Mouse (Mus musculus) spleen, adult 2 months (tissue): ENCODE results near the gene Mmp24. TPM values are rescaled to one million over a fixed set of nuclear protein-coding genes. Genes with fewer than 3 reads are reported as not detected.
A peak's percentile ranks its signal among the peaks of the same experiment; 100 is the strongest.

Source experiments
- DNase-seq, 2 experiments: peaks; one replicate each; pipeline versions ENCODE4 v3.0.0 to v3.0.0-alpha.2; 2012 to 2021; ENCODE audit warnings: low spot score in 2 of 2, low read depth in 1 of 2
- H3K27ac ChIP-seq: fragments of 200-500 bp; 2 replicates; pipeline ENCODE4 v1.5.1; 2012; ENCODE audit warnings: low read length, inconsistent platforms; ENCODE audit not compliant: insufficient read depth
- H3K27me3 ChIP-seq: fragments of 200-500 bp; 2 replicates; pipeline ENCODE4 v1.6.1; 2012; ENCODE audit warnings: mild to moderate bottlenecking, moderate library complexity, low read length, inconsistent platforms; ENCODE audit not compliant: control insufficient read depth, insufficient read depth
- H3K36me3 ChIP-seq: fragments of 200-500 bp; 2 replicates; pipeline ENCODE4 v1.6.1; 2012; ENCODE audit warnings: mild to moderate bottlenecking, low read length, inconsistent platforms; ENCODE audit not compliant: control insufficient read depth, insufficient read depth
- H3K4me1 ChIP-seq: fragments of 200-500 bp; 2 replicates; pipeline ENCODE4 v1.6.1; 2011; ENCODE audit warnings: inconsistent platforms; ENCODE audit not compliant: control insufficient read depth, insufficient read depth, insufficient read length
- H3K4me3 ChIP-seq: fragments of 200-500 bp; 2 replicates; pipeline ENCODE4 v1.5.1; 2011; ENCODE audit warnings: mild to moderate bottlenecking, inconsistent platforms; ENCODE audit not compliant: insufficient read depth, insufficient read length; ENCODE audit errors: extremely low read depth
- CTCF ChIP-seq: fragments of 200-500 bp; IDR thresholded peaks from 2 replicates; pipeline ENCODE4 v1.5.1; 2011; ENCODE audit warnings: mild to moderate bottlenecking, inconsistent platforms; ENCODE audit not compliant: insufficient read depth, insufficient read length, insufficient replicate concordance; ENCODE audit errors: extremely low read depth
- POLR2A ChIP-seq: fragments of 200-500 bp; IDR thresholded peaks from 2 replicates; pipeline ENCODE4 v1.6.1; 2011; ENCODE audit warnings: low read depth, low read length, inconsistent platforms
- whole genome bisulfite sequencing: fragments of 180-500 bp; shearing (Covaris S2); methylation state at CpG from one replicate; pipeline ENCODE4 v1.1.7; 2018; 5-methylcytosine and 5-hydroxymethylcytosine counted together
- polyA plus RNA-seq: library from polyadenylated mRNA; depleted of rRNA; stranded (reverse); fragments of >200 nt; gene quantifications from 2 replicates; pipeline ENCODE4 v1.2.3, GENCODE M21; 2012

The Mmp24 gene
- polyA plus RNA-seq, 1 experiment = not detected

DNA sequence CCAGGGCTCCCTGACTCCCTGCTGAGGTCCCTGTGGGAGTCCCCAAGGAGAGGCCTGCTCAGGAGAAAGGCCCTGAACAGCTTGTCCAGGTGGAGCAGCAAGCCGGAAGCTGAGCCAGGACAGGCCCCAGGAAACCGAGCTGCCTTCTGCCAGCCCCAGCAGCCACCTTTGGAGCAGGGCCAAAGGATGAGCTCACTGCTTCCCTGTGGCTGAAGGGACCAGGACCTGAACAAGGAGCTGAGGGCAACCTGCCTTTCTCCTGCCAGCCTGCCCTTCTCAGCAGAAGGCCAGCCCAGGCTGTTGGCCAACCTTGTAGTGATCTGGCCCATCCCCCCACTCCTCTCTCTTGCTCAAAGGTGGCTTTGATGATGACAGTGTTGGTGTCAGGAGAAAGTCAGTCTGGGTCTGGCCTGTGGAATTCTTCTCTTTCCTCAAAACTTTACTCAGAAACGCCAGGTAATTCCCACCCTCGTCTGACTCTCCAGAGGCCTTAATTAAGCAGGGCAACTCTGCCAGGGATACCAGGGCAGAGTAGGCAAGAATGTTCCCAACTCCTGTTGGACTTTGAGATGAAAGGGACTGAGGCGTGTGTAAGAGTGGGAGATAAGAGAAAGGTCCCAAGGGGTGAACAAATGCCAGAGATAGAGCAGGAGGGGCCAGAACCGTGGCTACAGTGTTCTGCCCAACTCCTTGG is 30.2 kb downstream of the Mmp24 start:
- Histone ChIP-seq H3K27me3 (no peaks in the 10 kb centered on the region), H3K4me1 (no peaks in the 10 kb centered on the region), H3K27ac (no peak overlapping the region), H3K4me3 (no peak overlapping the region), H3K36me3 (no peaks in the 10 kb centered on the region)
- TF ChIP-seq POLR2A = no peak
- no peak for TF ChIP-seq CTCF
- DNase-seq = no peak
- WGBS = 68% methylated on average over 6 of the region's 6 CpGs

DNA sequence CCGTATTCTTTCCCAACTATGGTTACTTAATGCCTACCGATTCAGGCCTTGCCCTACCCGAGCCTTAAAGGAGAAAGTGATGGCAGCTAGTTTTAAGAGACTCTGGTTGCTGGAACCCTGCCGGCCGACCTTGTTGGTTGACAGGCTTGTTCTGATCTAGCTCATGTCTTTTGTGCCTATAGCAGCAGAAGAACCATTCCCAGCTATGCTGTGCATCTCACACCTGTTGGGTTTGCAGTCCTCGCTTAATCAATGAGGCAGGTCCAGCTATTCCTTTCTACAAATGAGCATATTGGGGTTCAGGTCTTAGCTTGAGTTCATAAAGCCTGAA is 30.7 kb downstream of the Mmp24 start:
- DNase-seq = no peak
- TF ChIP-seq POLR2A = no peak
- no peak for TF ChIP-seq CTCF
- Histone ChIP-seq H3K27ac (no peak overlapping the region), H3K4me1 (no peaks in the 10 kb centered on the region), H3K36me3 (no peaks in the 10 kb centered on the region), H3K27me3 (no peaks in the 10 kb centered on the region), H3K4me3 (no peak overlapping the region)
- 89% methylated on average over 6 of the region's 6 CpGs for WGBS

- H3K27me3 ChIP-seq = no peaks in the 10 kb centered on the region
- H3K27ac ChIP-seq = no peak overlapping the region
- H3K4me1 ChIP-seq = no peaks in the 10 kb centered on the region
- no peaks in the 10 kb centered on the region for H3K36me3 ChIP-seq
- no peak for TF ChIP-seq POLR2A
- no peak for TF ChIP-seq CTCF
- WGBS = 82% methylated on average over 5 of the region's 5 CpGs
- H3K4me3 ChIP-seq = no peak overlapping the region
- DNase-seq = no peak
Measured at GRCm38 (mm10) chr2:155806548-155806947, 31.4 kb downstream of the Mmp24 start.

- Histone ChIP-seq H3K27me3 (no peaks in the 10 kb centered on the region), H3K27ac (no peak overlapping the region), H3K4me3 (no peak overlapping the region), H3K36me3 (no peaks in the 10 kb centered on the region), H3K4me1 (no peaks in the 10 kb centered on the region)
- DNase-seq = no peak
- no peak for TF ChIP-seq POLR2A
- no peak for TF ChIP-seq CTCF
- WGBS = 63% methylated on average over 4 of the region's 4 CpGs
Measured at GRCm38 (mm10) chr2:155807408-155807807, 32.3 kb downstream of the Mmp24 start.

DNA sequence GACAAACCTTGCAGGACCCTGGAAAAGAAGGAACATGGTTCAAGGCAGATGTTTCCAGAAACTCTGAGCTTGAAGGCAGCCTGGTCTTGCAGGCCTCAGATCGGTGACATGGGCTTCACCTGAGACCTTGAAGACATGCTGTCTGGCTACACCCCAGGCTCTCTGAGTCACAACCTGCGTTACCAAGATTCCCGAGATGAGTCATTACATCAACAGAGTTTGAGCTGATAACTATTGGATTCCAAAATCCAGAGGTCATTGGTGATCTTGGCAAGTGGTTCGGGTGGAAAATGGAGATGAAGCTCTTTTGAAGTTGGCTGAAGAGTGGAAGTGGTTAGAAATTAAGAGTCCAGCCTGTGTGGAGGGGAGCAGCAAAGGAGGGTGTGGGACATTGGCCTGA is 34.5 kb downstream of the Mmp24 start:
- H3K36me3 ChIP-seq = no peaks in the 10 kb centered on the region
- 85% methylated on average over 4 of the region's 4 CpGs for WGBS
- H3K4me1 ChIP-seq = no peaks in the 10 kb centered on the region
- H3K4me3 ChIP-seq = no peak overlapping the region
- no peaks in the 10 kb centered on the region for H3K27me3 ChIP-seq
- no peak for TF ChIP-seq POLR2A
- DNase-seq = no peak
- no peak overlapping the region for H3K27ac ChIP-seq

DNA sequence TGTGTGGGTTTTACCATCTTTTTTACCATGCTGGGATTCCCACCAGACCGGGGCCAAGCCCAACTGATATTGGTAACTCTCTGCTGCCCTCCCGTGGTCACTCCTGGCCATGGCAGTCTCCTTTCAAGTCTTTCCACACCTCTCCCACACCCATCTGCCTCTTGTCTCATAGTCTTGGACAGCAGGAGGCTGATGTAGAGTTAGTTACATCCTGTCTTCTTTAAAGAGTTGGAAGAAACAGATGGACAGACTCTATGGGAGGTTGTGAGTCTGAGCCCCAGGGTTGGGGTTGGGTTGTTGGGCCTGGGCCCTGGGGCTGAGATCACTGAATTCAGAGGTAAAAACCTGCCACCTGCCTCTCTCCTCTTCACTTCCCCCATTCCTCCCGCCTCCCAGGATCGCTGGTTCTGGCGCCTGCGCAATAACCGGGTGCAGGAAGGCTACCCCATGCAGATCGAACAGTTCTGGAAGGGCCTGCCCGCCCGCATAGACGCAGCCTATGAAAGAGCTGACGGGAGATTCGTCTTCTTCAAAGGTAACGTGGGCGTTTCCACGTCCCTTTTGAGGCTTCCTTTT is 36.8 kb downstream of the Mmp24 start:
- no peaks in the 10 kb centered on the region for H3K4me1 ChIP-seq
- peak; percentile 35 to 71 for DNase-seq
- H3K4me3 ChIP-seq = no peak overlapping the region
- 44% methylated on average over 16 of the region's 16 CpGs for WGBS
- TF ChIP-seq CTCF = peak; percentile 92; the same call in 1 of the 2 replicates
- TF ChIP-seq POLR2A = no peak
- H3K36me3 ChIP-seq = no peaks in the 10 kb centered on the region
- no peaks in the 10 kb centered on the region for H3K27me3 ChIP-seq
- no peak overlapping the region for H3K27ac ChIP-seq

- no peak overlapping the region for H3K27ac ChIP-seq
- no peaks in the 10 kb centered on the region for H3K27me3 ChIP-seq
- no peaks in the 10 kb centered on the region for H3K36me3 ChIP-seq
- WGBS = 75% methylated on average over 4 of the region's 4 CpGs
- H3K4me1 ChIP-seq = no peaks in the 10 kb centered on the region
- DNase-seq = no peak
- TF ChIP-seq POLR2A = no peak
- no peak for TF ChIP-seq CTCF
- no peak overlapping the region for H3K4me3 ChIP-seq
Measured at GRCm38 (mm10) chr2:155812637-155813036, 37.5 kb downstream of the Mmp24 start.
